Mouse (Mus musculus): ENCODE results near the gene Ccdc66.

Gene Ccdc66

DNA sequence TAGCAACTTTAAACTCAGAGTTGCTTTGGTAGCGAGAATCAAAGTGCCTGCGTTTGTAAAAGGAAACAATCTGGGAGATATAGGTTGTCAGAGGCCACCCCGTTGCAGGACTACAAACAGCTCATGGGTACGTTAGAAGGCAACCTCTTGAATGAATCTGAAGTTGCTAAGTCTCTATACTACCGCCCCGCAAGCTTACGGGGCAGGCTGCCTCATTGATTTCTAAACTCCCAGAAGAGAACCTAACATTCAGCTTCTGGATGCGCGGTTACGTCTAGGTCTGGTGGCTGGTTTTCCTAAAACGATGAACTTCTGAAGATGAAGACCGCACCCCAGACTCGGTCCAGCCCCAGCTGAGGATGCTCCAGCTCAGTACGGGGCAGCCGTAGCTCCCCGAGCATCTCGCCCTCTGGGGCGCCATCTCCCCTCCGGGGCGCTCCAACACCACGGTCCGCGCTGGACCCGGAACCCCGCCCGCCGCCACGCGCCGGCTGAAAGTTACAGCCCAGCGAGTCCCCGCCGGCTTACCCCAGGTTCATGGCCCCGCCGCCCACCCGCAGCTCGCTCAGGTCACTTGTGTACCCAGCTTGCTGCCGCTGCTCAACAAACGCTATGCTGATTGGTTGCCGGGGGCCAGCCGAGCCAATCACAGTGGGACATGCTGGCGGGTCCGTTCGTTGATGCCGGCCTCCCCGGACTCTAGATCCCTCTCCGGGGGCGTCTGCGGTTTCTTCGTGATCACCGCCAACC lies at the start of gene Ccdc66:
Gene Ccdc66 (minus strand): TSS at position 567 of the 750 bp plus-strand sequence.
- in situ Hi-C loops (cut with MseI, MboI): no loop called here

DNA sequence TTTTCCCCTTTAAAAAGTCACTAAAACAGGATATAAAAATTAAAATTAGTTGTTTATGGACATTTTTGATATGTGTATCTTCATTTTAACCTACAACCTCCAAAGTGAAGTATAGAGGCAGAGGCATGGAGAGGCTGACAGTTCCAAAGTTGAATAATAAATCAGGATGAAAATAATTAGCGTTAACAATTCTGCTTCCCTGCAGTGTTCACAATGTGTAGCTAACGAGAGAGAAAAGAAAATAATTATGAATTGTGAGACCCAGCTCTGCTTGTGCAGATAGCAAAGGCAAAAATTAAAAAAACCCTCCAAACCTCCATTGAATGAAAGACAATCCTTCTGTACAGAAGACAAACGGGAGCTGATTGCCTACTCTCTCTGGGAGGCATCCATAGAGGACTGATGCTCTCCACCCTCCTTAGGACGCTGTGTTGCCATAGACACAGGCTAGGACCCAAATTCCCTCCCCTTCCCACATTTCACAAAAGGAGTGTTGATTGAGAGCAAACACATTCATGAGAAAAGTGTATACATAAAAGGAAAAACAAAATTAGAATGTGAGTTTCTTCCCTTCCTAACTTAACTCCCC lies 35.7 kb upstream of the Ccdc66 start:
- in situ Hi-C loops (cut with MseI, MboI): no loop called here

DNA sequence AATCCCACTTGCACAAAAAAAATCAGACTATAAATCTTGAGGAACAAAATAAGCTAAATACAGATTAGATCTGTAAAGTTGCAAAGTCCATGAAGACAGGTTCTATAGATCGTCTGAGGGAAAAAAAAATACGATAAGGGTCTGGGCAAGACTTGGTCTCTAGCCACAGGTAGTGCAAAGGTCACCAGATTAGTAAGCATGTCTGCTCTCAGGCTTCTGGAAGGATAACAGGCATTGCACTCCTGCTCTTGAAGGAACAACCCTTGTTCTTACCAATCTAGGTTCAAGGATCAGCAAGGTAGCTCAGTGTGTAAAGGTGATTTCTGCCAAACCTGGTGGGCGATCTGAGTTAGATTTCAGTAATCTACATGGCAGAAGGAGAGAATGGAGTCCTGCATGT lies 28.2 kb upstream of the Ccdc66 start:
- in situ Hi-C loops (cut with MseI, MboI): no loop called here

DNA sequence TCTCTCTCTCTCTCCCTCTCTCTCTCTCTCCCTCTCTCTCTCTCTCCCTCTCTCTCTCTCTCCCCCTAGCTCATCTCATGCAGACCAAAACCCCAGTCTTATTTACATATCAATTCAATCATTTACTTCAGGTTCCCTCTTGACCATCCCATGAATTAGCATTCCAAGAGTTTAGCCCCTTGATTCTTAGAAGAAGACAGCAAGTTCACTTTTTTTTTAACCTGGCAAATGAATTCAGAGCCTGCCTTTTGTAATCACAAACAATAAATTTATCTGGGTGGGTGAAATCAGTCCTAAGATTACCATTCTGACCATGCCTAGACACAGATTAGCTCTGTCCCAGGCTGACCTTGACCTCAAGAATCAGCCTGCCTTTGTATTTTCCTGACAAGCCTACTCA lies 16.3 kb upstream of the Ccdc66 start:
- in situ Hi-C loops (cut with MseI, MboI): no loop called here

DNA sequence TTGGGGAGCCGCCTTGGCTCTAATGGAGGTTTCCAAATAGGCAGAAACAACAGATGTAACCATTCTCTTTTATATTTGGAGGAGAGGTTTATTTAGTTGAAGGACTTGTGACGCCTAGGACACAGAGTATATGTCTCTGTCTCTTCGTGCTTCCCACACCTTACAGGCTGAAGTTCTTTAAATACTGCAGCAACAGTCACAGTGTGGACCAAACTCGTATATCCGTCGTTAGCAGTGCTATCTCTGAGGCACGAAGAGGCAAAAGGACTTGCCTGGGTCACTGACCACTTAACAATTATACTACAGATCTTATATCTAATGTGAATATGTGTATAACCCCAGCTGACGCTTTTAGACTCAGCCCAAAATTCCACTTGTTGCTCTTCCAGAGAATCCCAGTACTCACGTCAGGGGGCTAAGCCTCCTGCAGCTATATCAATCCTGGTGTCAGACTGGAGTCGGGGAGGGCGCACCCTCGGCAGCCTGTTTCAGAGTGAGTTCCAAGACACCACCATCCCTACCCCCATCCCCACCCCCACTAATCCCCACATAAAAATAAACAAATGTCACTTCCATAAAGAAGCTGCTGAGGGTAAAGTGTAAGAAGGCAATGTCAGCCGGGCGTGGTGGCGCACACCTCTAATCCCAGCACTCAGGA lies 513 bp upstream of the Ccdc66 start:
- in situ Hi-C loops (cut with MseI, MboI): no loop called here

DNA sequence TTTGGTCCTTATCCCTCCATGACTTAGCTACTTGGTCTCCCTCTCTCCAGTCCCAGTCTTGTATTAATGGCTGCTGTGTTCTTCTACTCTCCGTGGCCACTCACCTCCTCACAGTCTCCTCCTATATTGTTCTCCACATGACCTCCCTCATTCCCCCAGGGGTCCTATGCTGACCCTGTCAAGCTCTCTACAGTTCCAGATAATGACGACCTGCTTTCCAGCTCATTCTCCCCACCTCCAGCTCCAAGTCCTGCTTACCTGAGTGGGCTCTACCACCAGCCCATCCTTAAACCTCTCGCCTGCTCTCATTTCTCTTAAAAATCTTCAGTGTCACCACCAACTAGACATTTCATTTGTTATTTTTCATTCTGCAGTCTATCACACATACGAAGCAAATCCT lies 7.2 kb downstream of the Ccdc66 start:
- in situ Hi-C loops (cut with MseI, MboI): no loop called here

DNA sequence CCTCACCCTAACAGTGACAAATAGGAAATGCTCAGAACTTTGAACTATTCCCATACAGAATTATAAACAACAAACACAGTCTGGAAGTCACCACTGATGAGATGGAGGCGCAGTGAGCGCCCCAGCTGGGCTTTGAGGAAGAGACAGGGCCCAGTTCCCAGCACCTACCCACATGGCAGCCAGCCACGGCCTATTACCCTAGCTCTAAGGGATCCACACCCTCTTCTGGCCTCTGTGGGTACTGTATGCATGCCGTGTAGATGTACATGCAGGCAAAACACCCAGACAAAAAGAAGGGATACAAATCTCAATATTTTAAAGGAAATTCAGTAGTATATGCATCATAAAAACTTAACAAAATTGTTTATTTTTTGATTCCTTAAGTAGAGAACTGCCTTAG lies 14.7 kb downstream of the Ccdc66 start:
- in situ Hi-C loops (cut with MseI, MboI): no loop called here

DNA sequence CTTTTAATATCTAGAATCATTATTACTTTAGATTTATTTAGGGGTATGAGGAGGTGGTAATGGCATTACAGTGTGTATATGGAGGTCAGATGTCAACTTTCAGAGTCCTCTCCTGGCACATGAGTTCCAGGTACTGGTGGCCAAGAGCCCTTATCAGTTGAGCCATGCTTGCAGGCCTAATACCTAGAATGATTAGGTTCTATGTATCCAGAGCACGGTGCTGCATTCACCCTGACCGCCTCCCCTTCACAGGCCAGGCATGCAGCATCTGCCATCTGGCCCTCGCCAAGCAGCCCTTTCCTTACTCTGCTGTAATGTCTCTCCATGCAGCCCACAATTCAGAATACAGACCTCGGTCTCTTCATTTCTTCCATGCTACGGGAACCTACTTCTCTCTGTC lies 16.9 kb downstream of the Ccdc66 start:
- in situ Hi-C loops (cut with MseI, MboI): no loop called here

DNA sequence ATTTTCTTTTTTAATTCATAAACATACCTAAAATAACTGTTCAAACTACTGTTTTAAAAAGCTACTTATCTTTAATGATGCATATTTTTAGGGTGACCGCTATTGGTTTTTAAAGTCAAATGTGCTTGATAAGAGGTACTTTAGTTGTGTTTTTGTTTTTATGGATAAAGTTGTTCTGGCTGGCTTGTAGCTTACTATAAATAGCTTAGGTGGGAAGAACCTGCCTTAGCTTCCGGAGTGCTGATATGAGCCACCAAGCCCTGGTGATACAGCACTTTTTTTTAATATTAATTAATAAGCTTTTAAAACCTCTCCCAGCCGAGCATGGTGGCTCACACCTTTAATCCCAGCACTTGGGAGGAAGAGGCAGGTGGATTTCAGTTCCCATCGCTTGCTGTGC lies 61.3 kb downstream of the Ccdc66 start:
- in situ Hi-C loops (cut with MseI, MboI): no loop called here

DNA sequence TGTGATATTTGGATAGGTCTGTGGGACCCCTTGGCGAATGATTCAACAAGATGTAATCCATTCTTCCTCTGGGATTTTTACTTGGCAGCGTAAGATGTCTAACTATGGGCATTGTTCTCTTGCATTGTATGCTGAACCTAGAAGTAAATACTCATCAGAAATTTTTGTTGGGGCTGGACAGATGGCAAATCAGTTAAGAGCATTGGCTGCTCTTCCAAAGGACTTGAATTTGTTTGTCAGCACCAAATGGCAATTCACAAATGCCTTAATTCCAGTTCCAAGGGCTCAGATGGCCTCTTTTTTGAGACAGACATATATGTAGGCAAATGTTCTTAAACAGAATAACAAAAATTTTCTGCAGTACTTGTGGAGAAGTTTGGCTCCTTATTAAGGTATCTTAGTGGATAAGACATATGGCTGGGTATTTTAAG lies 63.4 kb downstream of the Ccdc66 start:
- in situ Hi-C loops (cut with MseI, MboI): no loop called here

DNA sequence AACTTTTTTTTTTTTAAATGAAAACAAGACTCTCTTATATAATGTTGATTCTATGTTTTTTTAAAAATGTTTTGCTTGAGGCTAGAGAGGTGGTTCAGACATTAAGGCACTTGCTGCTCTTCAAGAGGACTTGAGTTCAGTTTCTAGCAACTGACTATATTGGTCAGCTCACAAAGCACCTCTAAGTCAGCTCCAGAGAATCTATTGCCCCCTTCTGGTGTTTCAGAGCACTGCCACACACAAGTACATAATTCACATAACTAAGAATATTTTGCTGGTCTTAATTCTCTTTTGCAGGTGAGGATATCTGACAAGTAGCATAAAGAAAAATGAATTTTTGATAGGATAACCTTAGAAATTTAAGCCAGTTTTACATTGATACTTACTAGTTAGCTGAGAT lies 67.3 kb downstream of the Ccdc66 start:
- in situ Hi-C loops (cut with MseI, MboI): no loop called here

DNA sequence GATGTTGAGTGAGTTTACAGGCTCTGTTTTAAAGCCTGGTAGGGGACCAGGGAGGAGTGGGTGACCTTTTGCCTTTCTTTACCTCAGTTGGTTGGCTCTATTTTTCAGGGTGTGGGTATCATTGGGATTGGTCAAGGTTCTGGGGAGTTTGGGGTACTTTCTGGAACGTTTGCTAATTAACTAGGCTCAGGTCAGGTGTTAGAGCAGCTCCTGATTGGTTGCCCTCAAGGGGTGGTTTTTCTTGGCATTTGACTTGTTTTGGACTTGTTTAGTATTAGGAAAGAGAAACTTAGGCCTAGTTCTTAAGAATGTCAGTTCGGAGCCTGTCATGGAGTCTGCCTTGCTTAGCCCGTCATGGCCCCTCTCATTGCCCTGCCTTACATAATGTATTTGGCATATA lies 71.4 kb downstream of the Ccdc66 start:
- in situ Hi-C loops (cut with MseI, MboI): no loop called here

DNA sequence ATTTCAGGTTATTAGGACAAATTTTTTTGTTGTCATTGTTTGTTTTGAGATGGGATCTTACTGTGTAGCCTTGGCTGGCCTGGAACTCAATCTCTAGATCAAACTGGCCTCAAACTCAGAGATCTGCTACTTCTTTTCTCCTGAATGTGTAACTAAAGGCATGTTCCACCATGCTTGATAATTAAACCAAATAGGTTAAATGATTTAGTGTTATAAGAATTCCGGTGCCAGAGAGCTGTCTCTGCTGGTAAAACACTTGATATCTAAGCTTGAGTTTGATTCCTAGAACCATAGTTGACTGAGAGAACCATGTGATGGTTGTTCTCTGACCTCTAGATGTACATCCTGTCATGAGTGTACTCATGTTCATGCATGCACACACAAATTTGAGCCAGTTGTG lies 72.1 kb downstream of the Ccdc66 start:
- in situ Hi-C loops (cut with MseI, MboI): no loop called here

DNA sequence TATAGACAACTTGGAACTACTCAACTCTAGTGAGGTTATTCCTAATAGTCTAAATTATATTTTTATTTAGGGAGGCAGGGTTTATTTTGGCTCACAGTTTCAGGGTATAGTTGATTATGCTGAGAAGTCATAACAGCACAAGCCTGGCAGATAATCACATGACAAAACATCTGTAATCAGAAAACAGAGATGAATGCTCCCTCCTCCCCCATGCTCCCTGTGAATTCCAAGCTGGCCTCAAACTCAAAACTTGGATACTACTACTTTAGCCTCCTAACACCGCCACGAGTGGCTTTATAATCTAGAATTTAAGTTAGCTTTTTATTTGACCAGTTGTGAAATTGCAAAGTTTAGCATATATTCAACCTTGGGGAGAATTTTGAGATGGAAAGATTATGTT lies 76.2 kb downstream of the Ccdc66 start:
- in situ Hi-C loops (cut with MseI, MboI): no loop called here

All from mouse trophoblast stem cell (cell line).